Mouse (Mus musculus) lung, adult 2 months (tissue): ENCODE results near the gene Crybg2.

Source experiments
- CTCF ChIP-seq: fragments of 200-500 bp; IDR thresholded peaks from 2 replicates; pipeline ENCODE4 v1.5.1; 2011; ENCODE audit warnings: mild to moderate bottlenecking, low read length, control low read depth; ENCODE audit not compliant: insufficient read depth
- POLR2A ChIP-seq: fragments of 200-500 bp; IDR thresholded peaks from 2 replicates; pipeline ENCODE4 v1.6.1; 2011; ENCODE audit warnings: low read depth, mild to moderate bottlenecking, control low read depth, low read length, borderline replicate concordance; ENCODE audit errors: extremely low read depth

DNA sequence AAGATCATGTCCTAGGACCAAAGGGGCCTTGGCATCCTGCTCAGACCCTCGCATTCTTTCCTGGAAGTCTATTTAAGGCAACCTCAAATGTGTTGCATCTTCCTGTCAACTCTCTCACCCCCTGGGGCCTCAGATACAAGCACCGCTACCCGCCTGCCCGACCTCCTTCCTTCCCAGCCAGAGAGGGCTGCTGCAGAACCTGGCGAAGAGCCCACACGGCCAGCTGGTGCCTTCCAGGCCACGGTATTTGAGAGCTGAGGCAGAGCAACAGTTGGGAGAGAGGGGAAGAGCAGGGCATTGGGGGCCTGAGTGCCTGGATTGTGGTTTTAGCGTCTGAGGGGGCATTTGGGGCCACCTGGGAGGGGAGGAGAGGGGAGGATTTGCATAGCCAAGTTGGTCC is 8.1 kb upstream of the Crybg2 start:
- TF ChIP-seq CTCF (no peak), POLR2A (no peak)
